Mouse (Mus musculus) monocyte, adult 2 months (primary cell): ENCODE data around the gene Ccdc78.
"Not testable (repeated sequence)": the region's sequence is repeated elsewhere in the genome, so short reads cannot be mapped to it uniquely, and the experiment has no call there.

Experiments
- DNase-seq, 2 experiments: peaks; one replicate each; pipeline ENCODE4 v3.0.0; 2022; ENCODE audit warnings: low spot score in 2 of 2, low read depth in 1 of 2

Gene Ccdc78

GRCm38 (mm10) chr17:25786280-25786679, at the start of gene Ccdc78:
TSS of gene Ccdc78 (plus strand) at chr17:25786580.
- DNase-seq, result no peak

GRCm38 (mm10) chr17:25738861-25739260, 47.5 kb upstream of the Ccdc78 start:
- DNase-seq, result no peak

- not testable (repeated sequence) for DNase-seq
Observed at GRCm38 (mm10) chr17:25741471-25741870, 44.9 kb upstream of the Ccdc78 start.

GRCm38 (mm10) chr17:25743831-25744230, 42.5 kb upstream of the Ccdc78 start:
- DNase-seq, result no peak

GRCm38 (mm10) chr17:25744311-25744710, 42.1 kb upstream of the Ccdc78 start:
- no peak for DNase-seq

GRCm38 (mm10) chr17:25748238-25748637, 38.1 kb upstream of the Ccdc78 start:
- no peak for DNase-seq

GRCm38 (mm10) chr17:25749314-25749713, 37.1 kb upstream of the Ccdc78 start:
- DNase-seq, result no peak

- DNase-seq, result no peak
Observed at GRCm38 (mm10) chr17:25751446-25751845, 34.9 kb upstream of the Ccdc78 start.

- no peak for DNase-seq
Observed at GRCm38 (mm10) chr17:25754241-25754640, 32.1 kb upstream of the Ccdc78 start, which contains the start of gene Msln. TSS of gene Msln (minus strand) at chr17:25754378.

GRCm38 (mm10) chr17:25755086-25755485, 31.3 kb upstream of the Ccdc78 start:
- no peak for DNase-seq

- DNase-seq, result no peak
Observed at GRCm38 (mm10) chr17:25755627-25756377, 30.6 kb upstream of the Ccdc78 start.

GRCm38 (mm10) chr17:25756378-25757242, 29.8 kb upstream of the Ccdc78 start:
- DNase-seq, result no peak

- no peak for DNase-seq
Observed at GRCm38 (mm10) chr17:25757691-25758090, 28.7 kb upstream of the Ccdc78 start.

GRCm38 (mm10) chr17:25760148-25760547, 26.2 kb upstream of the Ccdc78 start:
- no peak for DNase-seq

GRCm38 (mm10) chr17:25761561-25761970, 24.8 kb upstream of the Ccdc78 start:
- no peak for DNase-seq

- DNase-seq, result no peak
Observed at GRCm38 (mm10) chr17:25762591-25762990, 23.8 kb upstream of the Ccdc78 start.

GRCm38 (mm10) chr17:25765886-25766285, 20.5 kb upstream of the Ccdc78 start:
- no peak for DNase-seq

GRCm38 (mm10) chr17:25769331-25769730, 17.0 kb upstream of the Ccdc78 start:
- DNase-seq, result no peak

GRCm38 (mm10) chr17:25773549-25774120, 12.7 kb upstream of the Ccdc78 start, which contains the start of gene Narfl:
TSS of gene Narfl (plus strand) at chr17:25773776.
- DNase-seq, result peak; percentile 90 to 96

GRCm38 (mm10) chr17:25775318-25776062, 10.9 kb upstream of the Ccdc78 start:
- no peak for DNase-seq

- no peak for DNase-seq
Observed at GRCm38 (mm10) chr17:25777948-25778347, 8.4 kb upstream of the Ccdc78 start.
